Comparison of ENCODE assay signal across 17 mouse cellular contexts in the genomic region with DNA sequence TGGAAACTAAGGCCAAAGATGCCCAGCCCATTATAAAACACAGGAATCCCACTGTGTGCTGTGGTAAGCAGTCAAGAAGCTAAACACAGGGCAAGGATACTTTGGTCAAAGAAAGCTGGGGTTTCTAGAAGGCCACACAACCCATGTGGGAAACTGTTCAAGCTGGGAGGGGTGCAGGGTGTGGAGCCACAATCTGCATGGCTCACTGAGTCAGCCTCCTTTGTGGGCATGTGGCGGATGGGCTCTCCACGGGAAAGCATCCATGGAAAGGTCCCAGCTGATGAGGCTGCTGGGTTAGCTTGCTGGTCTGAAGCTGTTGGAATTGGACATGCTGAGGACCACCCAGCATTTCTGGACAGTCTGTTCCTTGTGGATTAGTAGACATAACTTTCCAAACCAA.
"Had no signal": no experiment of that assay in that cellular context is flagged by ENCODE, and none has a peak within 500 bp of the region (broad histone marks: within the 10 kb centered on the region; RNA-seq: fewer than 3 reads in every experiment).

No protein-coding gene starts in this region.

- H3K36me3 ChIP-seq: liver, embryonic 15.5 days; midbrain, embryonic 15.5 days; neural tube, embryonic 13.5 days; stomach, embryonic 15.5 days had no signal

- ATAC-seq: midbrain, embryonic 15.5 days had no signal

- H3K9me3 ChIP-seq: limb, embryonic 13.5 days; liver, embryonic 15.5 days; megakaryocyte, embryonic 14.5 days; midbrain, embryonic 15.5 days; neural tube, embryonic 13.5 days; stomach, embryonic 15.5 days had no signal

- H3K4me2 ChIP-seq: limb, embryonic 13.5 days; liver, embryonic 11.5 days; liver, embryonic 15.5 days; lung, embryonic 14.5 days; midbrain, embryonic 11.5 days; midbrain, embryonic 15.5 days; neural tube, embryonic 13.5 days; stomach, embryonic 15.5 days had no signal

- H3K4me1 ChIP-seq: limb, embryonic 13.5 days; liver, embryonic 15.5 days; midbrain, embryonic 15.5 days; stomach, embryonic 15.5 days had no signal

- H3K9ac ChIP-seq: limb, embryonic 13.5 days; liver, embryonic 15.5 days; lung, embryonic 14.5 days; midbrain, embryonic 15.5 days; neural tube, embryonic 13.5 days; stomach, embryonic 15.5 days had no signal

- H3K27ac ChIP-seq: kidney, postnatal 0 days; limb, embryonic 13.5 days; liver, embryonic 15.5 days; macrophage; midbrain, embryonic 15.5 days; neural tube, embryonic 13.5 days; stomach, embryonic 15.5 days had no signal

- H3K27me3 ChIP-seq: limb, embryonic 13.5 days; liver, embryonic 15.5 days; midbrain, embryonic 15.5 days; neural tube, embryonic 13.5 days; stomach, embryonic 15.5 days had no signal

- H3K4me3 ChIP-seq: limb, embryonic 13.5 days; liver, embryonic 15.5 days; megakaryocyte, embryonic 14.5 days; midbrain, embryonic 15.5 days; neural tube, embryonic 13.5 days; stomach, embryonic 15.5 days had no signal

- DNase-seq: kidney, adult 11 months; kidney, adult 9 months; kidney, postnatal 36 days; lung, embryonic 14.5 days; lung, postnatal 14 days; right cerebral cortex, postnatal 14 days; thymus, postnatal 4 days had no signal
